Mouse (Mus musculus) heart, embryonic 11.5 days (tissue): Measurements from ENCODE around the gene Ccdc93. TPM values are rescaled to one million over a fixed set of nuclear protein-coding genes. Genes with fewer than 3 reads are reported as not detected.

ENCODE experiments used
- ATAC-seq: fragments of 200-750 bp; cut with Nextera tagmentation; replicated peaks from 2 replicates; pipeline ENCODE4 v1.8.0; 2017; ENCODE audit warnings: moderate library complexity; ENCODE audit not compliant: insufficient number of reproducible peaks, low FRiP score, low TSS enrichment
- H3K27ac ChIP-seq: fragments of 300-500 bp; sonication (generic); 2 replicates; pipeline ENCODE4 v1.5.1; 2014; ENCODE audit warnings: mild to moderate bottlenecking, low read depth, low read length
- H3K27me3 ChIP-seq: fragments of 300-500 bp; sonication (generic); 2 replicates; pipeline ENCODE4 v1.6.1; 2014; ENCODE audit warnings: mild to moderate bottlenecking, low read length, mixed read lengths; ENCODE audit not compliant: control insufficient read depth, insufficient read depth
- H3K36me3 ChIP-seq: fragments of 300-500 bp; sonication (generic); 2 replicates; pipeline ENCODE4 v1.6.1; 2014; ENCODE audit warnings: mild to moderate bottlenecking, low read length, moderate library complexity, mixed read lengths; ENCODE audit not compliant: control insufficient read depth, insufficient read depth
- H3K4me1 ChIP-seq: fragments of 300-500 bp; sonication (generic); 2 replicates; pipeline ENCODE4 v1.6.1; 2014; ENCODE audit warnings: low read length; ENCODE audit not compliant: control insufficient read depth, insufficient read depth
- H3K4me2 ChIP-seq: fragments of 300-500 bp; sonication (generic); 2 replicates; pipeline ENCODE4 v1.6.1; 2014; ENCODE audit warnings: mild to moderate bottlenecking, moderate library complexity
- H3K4me3 ChIP-seq: fragments of 300-500 bp; sonication (generic); 2 replicates; pipeline ENCODE4 v1.5.1; 2014; ENCODE audit warnings: low read depth, low read length
- H3K9ac ChIP-seq: fragments of 300-500 bp; sonication (generic); 2 replicates; pipeline ENCODE4 v1.6.1; 2014; ENCODE audit warnings: mild to moderate bottlenecking, low read depth, low read length, moderate library complexity
- H3K9me3 ChIP-seq: fragments of 300-500 bp; sonication (generic); replicated peaks from 2 replicates; pipeline ENCODE4 v1.6.1; 2016; ENCODE audit warnings: low read length; ENCODE audit not compliant: control insufficient read depth
- WGBS: fragments of 180-500 bp; shearing (Covaris S2); extraction: QIAGEN DNeasy Blood & Tissue Kit; methylation state at CpG from one replicate; pipeline ENCODE4 v1.1.7; 2014; ENCODE audit not compliant: insufficient replicate concordance; 5-methylcytosine and 5-hydroxymethylcytosine counted together
- polyA plus RNA-seq: library from polyadenylated mRNA; unstranded; fragments of >200 nt; fragmentation: Nextera tagmentation; extraction: Ambion mirVana; gene quantifications from 2 replicates; pipeline ENCODE4 v1.2.1, GENCODE M21; 2014

Ccdc93 gene
- polyA plus RNA-seq, 1 experiment from 2014 or later: 7.9 TPM

DNA sequence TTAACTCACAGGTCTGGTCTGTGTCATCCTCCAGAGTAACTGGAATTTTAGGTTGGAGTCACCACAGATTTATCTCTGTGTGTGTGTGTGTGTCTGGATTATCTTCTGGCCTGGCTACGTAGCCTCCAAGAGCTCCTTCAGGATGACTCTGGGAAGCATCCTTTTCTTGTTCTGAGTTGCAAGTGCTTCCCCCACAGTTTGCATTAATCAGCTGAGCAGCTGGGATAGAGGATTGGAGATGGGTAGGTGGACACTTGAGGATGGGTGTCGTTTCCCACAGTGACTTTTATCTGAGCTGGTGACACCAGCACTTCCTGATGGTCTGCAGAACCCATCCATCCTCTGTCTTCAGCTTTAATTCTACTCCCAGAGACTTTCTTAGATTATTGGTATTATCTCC, 116.0 kb downstream of the Ccdc93 start:
- no peak for ATAC-seq
- no peaks in the 10 kb centered on the region for H3K9me3 ChIP-seq

DNA sequence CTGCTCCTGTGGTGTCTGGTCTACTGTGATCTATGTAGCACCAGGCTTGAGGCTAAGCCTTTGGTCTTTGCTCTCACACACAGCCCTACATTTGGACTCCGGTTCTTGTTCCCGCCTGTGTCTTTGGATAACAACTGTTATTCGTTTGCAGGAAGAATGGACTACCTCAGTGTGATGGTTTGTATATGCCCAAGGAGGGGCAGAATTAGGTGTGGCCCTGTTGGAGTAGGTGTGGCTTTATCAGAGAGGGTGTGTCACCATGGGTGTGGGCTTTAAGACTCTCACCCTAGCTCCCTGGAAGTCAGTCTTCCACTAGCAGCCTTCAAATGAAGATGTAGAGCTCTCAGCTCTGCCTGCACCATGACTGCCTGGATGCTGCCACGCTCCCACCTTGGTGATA, 117.8 kb downstream of the Ccdc93 start:
- Histone ChIP-seq H3K9me3 (no peaks in the 10 kb centered on the region), H3K9ac (no peak overlapping the region), H3K27me3 (no peaks in the 10 kb centered on the region), H3K27ac (no peak overlapping the region), H3K4me2 (no peak overlapping the region), H3K36me3 (peaks cover 11% of the 10 kb centered on the region; the same call in 1 of the 2 replicates), H3K4me1 (no peaks in the 10 kb centered on the region), H3K4me3 (no peak overlapping the region)
- ATAC-seq: no peak
- WGBS: 86% methylated on average over 4 of the region's 4 CpGs

More for the DNA sequence above, 116.0 kb downstream of the Ccdc93 start:
- H3K4me3 ChIP-seq: no peak overlapping the region
- H3K36me3 ChIP-seq: peaks cover 3% of the 10 kb centered on the region; the same call in 1 of the 2 replicates
- no peak overlapping the region for H3K9ac ChIP-seq
- H3K4me2 ChIP-seq: no peak overlapping the region
- H3K27me3 ChIP-seq: no peaks in the 10 kb centered on the region
- H3K4me1 ChIP-seq: no peaks in the 10 kb centered on the region
- 40% methylated on average over 2 of the region's 2 CpGs for WGBS
- H3K27ac ChIP-seq: no peak overlapping the region

DNA sequence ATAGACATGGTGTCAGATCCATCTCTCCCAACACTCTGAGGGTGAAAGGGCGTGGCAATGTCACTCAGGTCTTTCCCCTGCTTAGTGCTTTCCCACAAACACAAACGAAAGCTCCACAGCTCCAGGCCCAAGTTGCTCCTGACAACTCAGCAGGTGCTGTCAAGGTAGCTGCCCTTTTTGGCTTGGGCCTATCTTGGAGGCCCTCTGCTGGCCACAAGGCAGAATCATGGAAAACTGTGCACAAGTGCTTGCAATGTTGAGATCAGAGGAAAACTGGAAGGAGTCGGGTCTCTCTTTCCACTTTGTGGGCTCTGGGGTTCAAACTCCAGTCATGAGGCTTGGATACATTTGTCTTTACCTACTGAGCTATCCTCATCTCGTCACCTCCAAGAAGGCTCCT, 118.6 kb downstream of the Ccdc93 start:
- no peak overlapping the region for H3K9ac ChIP-seq
- WGBS: 70% methylated on average over 4 of the region's 4 CpGs
- no peaks in the 10 kb centered on the region for H3K9me3 ChIP-seq
- no peak overlapping the region for H3K4me2 ChIP-seq
- no peak for ATAC-seq
- no peak overlapping the region for H3K4me3 ChIP-seq
- no peaks in the 10 kb centered on the region for H3K4me1 ChIP-seq
- H3K27me3 ChIP-seq: no peaks in the 10 kb centered on the region
- no peak overlapping the region for H3K27ac ChIP-seq
- H3K36me3 ChIP-seq: peaks cover 16% of the 10 kb centered on the region

GRCm38 (mm10) chr1:121550801-121551456, 120.1 kb downstream of the Ccdc93 start:
- WGBS: 84% methylated on average over 16 of the region's 16 CpGs
- Histone ChIP-seq H3K9me3 (no peaks in the 10 kb centered on the region), H3K9ac (no peak overlapping the region), H3K4me1 (no peaks in the 10 kb centered on the region), H3K4me2 (no peak overlapping the region), H3K36me3 (peaks cover 20% of the 10 kb centered on the region), H3K4me3 (no peak overlapping the region), H3K27me3 (no peaks in the 10 kb centered on the region), H3K27ac (no peak overlapping the region)
- no peak for ATAC-seq

DNA sequence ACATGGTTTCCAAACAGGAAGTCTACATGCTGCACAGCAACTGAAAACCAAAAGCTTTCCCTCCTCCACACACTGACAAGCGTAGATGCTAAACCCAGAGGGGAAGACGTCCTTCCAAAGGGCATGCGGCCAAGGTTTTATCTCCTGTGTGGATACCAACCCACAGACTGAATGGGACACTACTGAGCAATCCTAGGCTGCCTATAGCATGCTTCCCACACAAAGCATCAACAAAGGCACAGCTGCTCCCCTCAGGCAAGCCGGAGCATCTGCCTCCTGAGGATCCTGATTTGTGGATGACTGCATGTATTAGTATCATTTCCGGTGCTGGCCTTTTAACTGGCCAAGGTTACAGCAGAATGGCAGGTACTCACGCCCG, 120.6 kb downstream of the Ccdc93 start:
- no peaks in the 10 kb centered on the region for H3K27me3 ChIP-seq
- H3K27ac ChIP-seq: no peak overlapping the region
- H3K9me3 ChIP-seq: no peaks in the 10 kb centered on the region
- no peak overlapping the region for H3K9ac ChIP-seq
- no peaks in the 10 kb centered on the region for H3K4me1 ChIP-seq
- 90% methylated on average over 7 of the region's 7 CpGs for WGBS
- H3K4me3 ChIP-seq: no peak overlapping the region
- peaks cover 24% of the 10 kb centered on the region for H3K36me3 ChIP-seq
- H3K4me2 ChIP-seq: no peak overlapping the region
- no peak for ATAC-seq

Other genes starting within 250 kb of the Ccdc93 start
- gene Insig2, start 98.5 kb upstream of the Ccdc93 start, polyA plus RNA-seq: 16.4 and 22.8 TPM in 2 replicates
- 0.11 and 0.26 TPM in 2 replicates for gene Htr5b, start 97.4 kb downstream of the Ccdc93 start, polyA plus RNA-seq
- 41.3 and 48.4 TPM in 2 replicates for gene Ddx18, start 136.9 kb downstream of the Ccdc93 start, polyA plus RNA-seq